Mouse (Mus musculus) lung, postnatal 0 days (tissue): ENCODE data around the gene Fscn2. TPM values are rescaled to one million over a fixed set of nuclear protein-coding genes. Genes with fewer than 3 reads are reported as not detected.

Experiments
- ATAC-seq: fragments of 200-750 bp; cut with Nextera tagmentation; 2 replicates; pipeline ENCODE4 v1.8.0; 2017; ENCODE audit warnings: moderate library complexity
- DNase-seq: peaks from one replicate; pipeline ENCODE4 v3.0.0-alpha.2; 2016; ENCODE audit warnings: low spot score
- H3K27ac ChIP-seq: fragments of 300-500 bp; sonication (generic); 2 replicates; pipeline ENCODE4 v1.5.1; 2014; ENCODE audit warnings: antibody characterized with exemption, mild to moderate bottlenecking, low read length, mixed read lengths
- H3K27me3 ChIP-seq: fragments of 300-500 bp; sonication (generic); replicated peaks from 2 replicates; pipeline ENCODE4 v1.6.1; 2014; ENCODE audit warnings: low read length, mixed read lengths; ENCODE audit not compliant: insufficient read depth
- H3K36me3 ChIP-seq: fragments of 300-500 bp; sonication (generic); 2 replicates; pipeline ENCODE4 v1.6.1; 2014; ENCODE audit warnings: low read length, mixed read lengths; ENCODE audit not compliant: insufficient read depth
- H3K4me1 ChIP-seq: fragments of 300-500 bp; sonication (generic); 2 replicates; pipeline ENCODE4 v1.6.1; 2014; ENCODE audit warnings: antibody characterized with exemption, low read depth, low read length, mixed read lengths; ENCODE audit not compliant: insufficient read depth
- H3K4me2 ChIP-seq: fragments of 300-500 bp; sonication (generic); replicated peaks from 2 replicates; pipeline ENCODE4 v1.6.1; 2014; ENCODE audit warnings: low read depth, mild to moderate bottlenecking, low read length, moderate library complexity, mixed read lengths
- H3K4me3 ChIP-seq: fragments of 300-500 bp; sonication (generic); 2 replicates; pipeline ENCODE4 v1.5.1; 2014; ENCODE audit warnings: low read depth, low read length
- H3K9ac ChIP-seq: fragments of 300-500 bp; sonication (generic); replicated peaks from 2 replicates; pipeline ENCODE4 v1.6.1; 2014; ENCODE audit warnings: low read depth, mild to moderate bottlenecking
- H3K9me3 ChIP-seq: fragments of 300-500 bp; sonication (generic); 2 replicates; pipeline ENCODE4 v1.6.1; 2016; ENCODE audit warnings: low read length, mixed read lengths
- CTCF ChIP-seq: IDR thresholded peaks from 2 replicates; pipeline ENCODE4 v1.5.1; 2016; ENCODE audit warnings: antibody characterized with exemption, mild to moderate bottlenecking
- EP300 ChIP-seq: IDR thresholded peaks from 2 replicates; pipeline ENCODE4 v1.6.1; 2016; ENCODE audit warnings: antibody characterized with exemption, mild to moderate bottlenecking, control low read depth
- WGBS: fragments of 180-500 bp; shearing (Covaris S2); extraction: QIAGEN DNeasy Blood & Tissue Kit; methylation state at CpG from one replicate; pipeline ENCODE4 v1.1.7; 2014; 5-methylcytosine and 5-hydroxymethylcytosine counted together
- polyA plus RNA-seq: library from polyadenylated mRNA; unstranded; fragments of >200 nt; fragmentation: Nextera tagmentation; extraction: Ambion mirVana; gene quantifications from 2 replicates; pipeline ENCODE4 v1.2.1, GENCODE M21; 2015

Fscn2 gene
- polyA plus RNA-seq, 1 experiment from 2014 or later, result 0.36 TPM

GRCm38 (mm10) chr11:120386632-120387031 lies 25.3 kb downstream of the Fscn2 start:
- no peak overlapping the region for H3K4me3 ChIP-seq
- TF ChIP-seq EP300 (no peak), CTCF (no peak)
- H3K9me3 ChIP-seq, result no peaks in the 10 kb centered on the region
- H3K27me3 ChIP-seq, result no peaks in the 10 kb centered on the region
- no peak overlapping the region for H3K9ac ChIP-seq
- DNase-seq (no peak), ATAC-seq (no peak)
- peaks cover 39% of the 10 kb centered on the region for H3K36me3 ChIP-seq
- no peak overlapping the region for H3K4me2 ChIP-seq
- 91% methylated on average over 6 of the region's 6 CpGs for WGBS
- H3K4me1 ChIP-seq, result no peaks in the 10 kb centered on the region
- H3K27ac ChIP-seq, result no peak overlapping the region

- ATAC-seq, result no peak
- H3K9ac ChIP-seq, result no peak overlapping the region
- H3K36me3 ChIP-seq, result peaks cover 39% of the 10 kb centered on the region
- no peaks in the 10 kb centered on the region for H3K27me3 ChIP-seq
- no peak for DNase-seq
- H3K4me3 ChIP-seq, result no peak overlapping the region
- H3K4me2 ChIP-seq, result no peak overlapping the region
- WGBS, result 52% methylated on average over 2 of the region's 2 CpGs
- no peak overlapping the region for H3K27ac ChIP-seq
- TF ChIP-seq CTCF (no peak), EP300 (no peak)
- H3K4me1 ChIP-seq, result no peaks in the 10 kb centered on the region
- H3K9me3 ChIP-seq, result no peaks in the 10 kb centered on the region
These were observed 25.8 kb downstream of the Fscn2 start for GRCm38 (mm10) chr11:120387157-120387556.

- no peak for ATAC-seq
- Histone ChIP-seq H3K4me3 (no peak overlapping the region), H3K9ac (no peak overlapping the region), H3K9me3 (no peaks in the 10 kb centered on the region), H3K27ac (no peak overlapping the region), H3K36me3 (peaks cover 31% of the 10 kb centered on the region), H3K27me3 (no peaks in the 10 kb centered on the region), H3K4me1 (no peaks in the 10 kb centered on the region), H3K4me2 (no peak overlapping the region)
- DNase-seq, result no peak
- no peak for TF ChIP-seq EP300
- no peak for TF ChIP-seq CTCF
- WGBS, result 93% methylated on average over 9 of the region's 9 CpGs
These were observed 27.2 kb downstream of the Fscn2 start for GRCm38 (mm10) chr11:120388580-120388979.

GRCm38 (mm10) chr11:120395661-120396060 lies 34.3 kb downstream of the Fscn2 start:
- ATAC-seq, result no peak
- Histone ChIP-seq H3K36me3 (peaks cover 22% of the 10 kb centered on the region), H3K9ac (no peak overlapping the region)

GRCm38 (mm10) chr11:120397602-120398001 lies 36.3 kb downstream of the Fscn2 start:
- Histone ChIP-seq H3K4me3 (no peak overlapping the region), H3K9me3 (no peaks in the 10 kb centered on the region), H3K27me3 (no peaks in the 10 kb centered on the region), H3K27ac (no peak overlapping the region), H3K4me1 (no peaks in the 10 kb centered on the region), H3K9ac (no peak overlapping the region), H3K4me2 (no peak overlapping the region), H3K36me3 (peaks cover 32% of the 10 kb centered on the region)
- TF ChIP-seq EP300 (no peak), CTCF (no peak)
- DNase-seq, result no peak
- 56% methylated on average over 2 of the region's 2 CpGs for WGBS
- ATAC-seq, result no peak

More at GRCm38 (mm10) chr11:120395661-120396060, 34.3 kb downstream of the Fscn2 start:
- DNase-seq, result no peak
- 76% methylated on average over 4 of the region's 4 CpGs for WGBS
- no peaks in the 10 kb centered on the region for H3K4me1 ChIP-seq
- H3K27me3 ChIP-seq, result no peaks in the 10 kb centered on the region
- H3K9me3 ChIP-seq, result no peaks in the 10 kb centered on the region
- no peak overlapping the region for H3K27ac ChIP-seq
- no peak overlapping the region for H3K4me2 ChIP-seq
- TF ChIP-seq EP300, result no peak
- no peak for TF ChIP-seq CTCF
- H3K4me3 ChIP-seq, result no peak overlapping the region

- Histone ChIP-seq H3K9ac (no peak overlapping the region), H3K4me3 (no peak overlapping the region), H3K36me3 (peaks cover 48% of the 10 kb centered on the region), H3K9me3 (no peaks in the 10 kb centered on the region), H3K4me2 (no peak overlapping the region), H3K4me1 (no peaks in the 10 kb centered on the region), H3K27me3 (no peaks in the 10 kb centered on the region), H3K27ac (no peak overlapping the region)
- TF ChIP-seq CTCF (no peak), EP300 (no peak)
- no peak for ATAC-seq
- 95% methylated on average over 2 of the region's 2 CpGs for WGBS
- DNase-seq, result no peak
These were observed 38.0 kb downstream of the Fscn2 start for GRCm38 (mm10) chr11:120399319-120399718.

GRCm38 (mm10) chr11:120404814-120405213 lies 43.5 kb downstream of the Fscn2 start:
- H3K4me1 ChIP-seq, result no peaks in the 10 kb centered on the region
- peaks cover 76% of the 10 kb centered on the region; the same call in 1 of the 2 replicates for H3K36me3 ChIP-seq
- H3K4me3 ChIP-seq, result no peak overlapping the region
- no peak overlapping the region for H3K9ac ChIP-seq
- DNase-seq (no peak), ATAC-seq (no peak)
- H3K9me3 ChIP-seq, result no peaks in the 10 kb centered on the region
- 90% methylated on average over 1 of the region's 1 CpGs for WGBS
- no peak for TF ChIP-seq EP300
- TF ChIP-seq CTCF, result no peak
- no peak overlapping the region for H3K4me2 ChIP-seq
- no peaks in the 10 kb centered on the region for H3K27me3 ChIP-seq
- no peak overlapping the region for H3K27ac ChIP-seq
